Mouse (Mus musculus) ES-E14 (cell line): ENCODE data around the gene Pakap.

Experiments used
- CHD2 ChIP-seq: IDR thresholded peaks from 2 replicates; pipeline ENCODE4 v1.6.1; 2014; ENCODE audit warnings: mild to moderate bottlenecking, low read depth, low read length, inconsistent platforms
- HCFC1 ChIP-seq: IDR thresholded peaks from 2 replicates; pipeline ENCODE4 v1.6.1; 2012; ENCODE audit warnings: low read length, inconsistent platforms, borderline replicate concordance; ENCODE audit not compliant: insufficient read depth
- MAFK ChIP-seq: IDR thresholded peaks from 2 replicates; pipeline ENCODE4 v1.6.1; 2014; ENCODE audit warnings: mild to moderate bottlenecking, low read depth, low read length, inconsistent platforms; ENCODE audit not compliant: insufficient read depth
- ZC3H11A ChIP-seq: IDR thresholded peaks from 2 replicates; pipeline ENCODE4 v1.6.1; 2012; ENCODE audit warnings: low read depth, mild to moderate bottlenecking, inconsistent platforms, low read length, borderline replicate concordance

DNA sequence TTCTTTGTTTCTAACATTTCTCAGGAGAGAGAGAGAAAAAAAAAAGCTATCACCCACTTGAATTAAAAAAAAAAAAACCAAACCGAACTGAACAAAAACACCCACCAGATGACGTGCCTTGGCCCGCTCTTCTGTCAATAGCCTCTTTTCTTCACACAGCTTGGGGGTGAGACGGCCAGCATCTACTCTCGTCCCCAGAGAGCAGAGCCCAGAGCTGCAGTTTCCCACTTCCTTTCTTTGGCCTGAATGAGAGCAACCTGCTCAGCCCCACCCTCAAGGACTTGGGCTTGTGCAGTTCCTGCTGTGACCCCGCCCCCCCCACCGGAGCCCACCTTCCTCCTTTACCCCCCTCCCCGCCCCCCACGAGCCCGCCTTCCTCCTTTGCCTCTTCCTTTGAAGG lies 299.5 kb downstream of the Pakap start:
- TF ChIP-seq CHD2 (no peak), ZC3H11A (no peak), MAFK (no peak), HCFC1 (no peak)
